Mouse (Mus musculus): Measurements from ENCODE around the gene Olfr615.
"Not testable (repeated sequence)": the region's sequence is repeated elsewhere in the genome, so short reads cannot be mapped to it uniquely, and the experiment has no call there.

Gene Olfr615

DNA sequence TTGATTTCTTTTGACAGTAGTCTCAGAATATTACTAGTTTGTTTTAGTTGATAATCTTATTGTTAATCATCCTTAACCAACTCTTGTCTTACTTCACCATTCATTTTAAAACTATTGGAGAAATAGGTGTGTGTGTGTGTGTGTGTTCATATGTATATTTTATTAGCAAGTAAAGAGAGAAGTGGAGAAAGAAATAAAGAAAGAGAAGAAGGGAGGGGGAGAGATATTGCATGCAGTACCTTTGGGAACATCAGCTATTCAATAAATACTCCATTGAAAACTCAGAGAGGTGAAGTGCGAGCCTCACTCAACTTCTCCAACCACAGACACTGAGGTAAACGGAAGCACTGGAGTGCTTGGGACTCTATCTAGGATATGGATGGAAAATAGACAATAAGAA lies at the start of gene Olfr615:
Gene Olfr615 (plus strand): TSS at position 301 of the 400 bp plus-strand sequence.
- CTCF ChIA-PET = no interaction called here

DNA sequence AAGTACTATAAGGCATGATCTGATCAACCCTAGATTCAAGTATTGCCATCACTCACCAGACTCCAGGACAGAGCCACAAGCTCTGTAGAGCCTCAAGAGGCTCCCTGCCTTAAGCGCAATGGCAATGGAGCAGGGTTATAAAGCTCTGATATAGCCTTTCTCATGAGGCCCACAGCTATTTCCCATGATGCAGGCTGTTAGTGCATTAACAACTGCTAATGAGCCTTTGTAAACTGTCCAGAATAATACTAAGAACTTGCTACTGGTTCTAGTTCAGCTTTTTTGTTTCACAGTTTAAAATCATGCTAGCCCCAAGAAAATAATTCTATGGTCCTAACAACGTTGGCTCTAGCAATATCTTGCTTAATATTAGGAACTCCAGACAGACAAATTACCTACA lies 43.9 kb upstream of the Olfr615 start, which contains the start of gene Olfr610:
Gene Olfr610 (minus strand): TSS at position 101 of the 400 bp plus-strand sequence.
- CTCF ChIA-PET = no interaction called here

DNA sequence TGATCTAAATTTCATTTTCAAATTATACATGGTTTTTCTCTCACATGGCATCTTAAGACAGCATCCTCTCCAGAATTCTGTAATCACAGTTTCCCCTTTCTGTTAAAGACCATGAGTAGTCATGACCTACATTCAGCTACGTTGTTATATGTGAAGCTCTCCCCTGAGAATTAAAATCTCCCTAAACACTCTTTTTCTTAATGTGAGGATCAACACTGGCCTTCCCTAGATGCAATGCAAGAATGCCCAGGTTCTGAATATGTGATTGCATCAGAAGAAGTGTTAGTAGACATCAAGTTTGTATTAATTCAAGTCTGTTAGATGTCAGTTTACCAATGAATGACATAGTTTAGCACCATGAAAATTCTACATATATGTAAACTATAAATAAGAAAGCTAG lies 35.1 kb upstream of the Olfr615 start, which contains the start of gene Olfr611:
Gene Olfr611 (minus strand): TSS at position 101 of the 400 bp plus-strand sequence.
- CTCF ChIA-PET = not testable (repeated sequence)

DNA sequence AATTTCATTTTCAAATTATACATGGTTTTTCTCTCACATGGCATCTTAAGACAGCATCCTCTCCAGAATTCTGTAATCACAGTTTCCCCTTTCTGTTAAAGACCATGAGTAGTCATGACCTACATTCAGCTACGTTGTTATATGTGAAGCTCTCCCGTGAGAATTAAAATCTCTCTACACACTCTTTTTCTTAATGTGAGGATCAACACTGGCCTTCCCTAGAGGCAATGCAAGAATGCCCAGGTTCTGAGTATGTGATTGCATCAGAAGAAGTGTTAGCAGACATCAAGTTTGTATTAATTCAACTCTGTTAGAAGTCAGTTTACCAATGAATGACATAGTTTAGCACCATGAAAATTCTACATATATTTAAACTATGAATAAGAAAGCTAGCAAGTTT lies 13.3 kb upstream of the Olfr615 start, which contains the start of gene Olfr612:
Gene Olfr612 (minus strand): TSS at position 101 of the 400 bp plus-strand sequence.
- CTCF ChIA-PET = not testable (repeated sequence)

DNA sequence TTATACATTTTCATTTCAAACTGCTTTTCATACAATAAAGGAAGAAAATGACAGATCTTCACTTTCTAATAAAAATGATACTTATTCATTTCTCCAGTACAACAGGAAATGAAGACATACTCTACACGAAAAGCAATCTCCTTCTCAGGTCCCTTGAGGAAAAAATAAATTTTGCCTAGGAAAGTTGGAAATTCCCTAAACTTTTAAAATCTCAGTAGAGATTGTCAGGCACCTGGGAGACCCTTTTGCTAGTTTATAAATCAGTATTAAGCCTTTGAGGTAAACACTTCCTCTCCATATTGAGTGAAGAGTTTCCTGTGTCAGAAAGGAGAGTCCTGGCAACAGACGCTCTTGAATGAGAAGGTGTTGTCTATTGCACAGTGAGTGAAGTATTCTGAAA lies 8.1 kb upstream of the Olfr615 start, which contains the start of gene Olfr613:
Gene Olfr613 (plus strand): TSS at position 301 of the 400 bp plus-strand sequence.
- CTCF ChIA-PET = no interaction called here

DNA sequence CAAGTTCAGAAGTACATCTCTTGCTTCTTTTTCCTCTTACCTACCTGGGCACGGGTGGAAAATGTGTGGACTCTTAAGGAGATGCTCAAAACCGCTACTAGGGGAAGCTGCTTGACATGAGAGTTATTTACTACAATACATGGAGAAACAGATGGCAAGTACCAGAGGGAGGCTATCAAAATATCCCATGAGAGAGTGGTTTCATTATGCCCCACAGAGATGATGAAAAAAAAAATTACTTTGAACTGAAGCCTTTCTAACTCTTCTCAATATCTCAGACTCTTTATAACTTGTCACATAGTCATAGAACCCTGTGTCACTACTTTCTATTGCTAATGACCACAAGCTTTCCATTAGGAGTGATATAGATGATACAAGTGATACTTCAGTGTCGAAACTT lies 13.2 kb downstream of the Olfr615 start, which contains the start of gene Olfr616:
Gene Olfr616 (minus strand): TSS at position 101 of the 400 bp plus-strand sequence.
- CTCF ChIA-PET = no interaction called here

DNA sequence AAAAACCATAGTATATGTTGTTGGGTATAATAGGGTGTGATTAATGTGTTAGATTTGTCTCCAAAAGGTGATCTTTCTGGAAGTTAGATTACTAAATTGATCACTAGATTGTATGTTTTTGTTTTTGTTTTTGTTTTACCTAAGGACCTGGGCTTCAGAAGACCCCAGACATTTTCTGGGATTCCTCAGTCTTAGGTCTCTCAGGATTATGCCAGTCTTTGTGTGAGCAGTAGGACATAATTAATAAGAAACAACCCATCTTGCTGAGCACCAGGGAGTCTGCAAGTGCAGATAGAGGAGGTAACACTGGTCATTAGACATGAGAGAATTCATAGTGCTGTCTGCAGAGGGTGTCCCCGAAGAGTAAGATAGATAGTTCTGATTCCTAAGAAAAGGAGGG lies 16.9 kb downstream of the Olfr615 start, which contains the start of gene Olfr617:
Gene Olfr617 (plus strand): TSS at position 301 of the 400 bp plus-strand sequence.
- CTCF ChIA-PET = no interaction called here

DNA sequence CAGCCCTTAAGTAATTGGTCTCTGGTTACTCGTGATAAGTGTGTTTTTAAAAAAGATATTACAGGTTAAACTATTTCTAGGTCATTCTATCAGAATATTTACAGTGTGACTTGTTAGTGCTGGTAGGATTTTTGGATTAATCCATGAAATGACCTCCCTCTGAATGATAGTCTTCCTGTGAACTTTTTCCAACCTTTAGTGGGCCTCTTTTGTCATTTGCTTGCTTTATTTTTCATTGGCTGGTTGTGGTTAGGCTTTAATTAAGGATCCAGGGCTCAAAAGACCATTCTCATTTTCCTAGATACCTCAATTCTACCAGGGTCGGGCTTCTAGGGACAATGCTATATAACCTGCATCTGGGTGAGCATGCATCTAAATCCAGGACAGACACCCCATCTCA lies 33.9 kb downstream of the Olfr615 start, which contains the start of gene Olfr618:
Gene Olfr618 (plus strand): TSS at position 301 of the 400 bp plus-strand sequence.
- CTCF ChIA-PET = no interaction called here

DNA sequence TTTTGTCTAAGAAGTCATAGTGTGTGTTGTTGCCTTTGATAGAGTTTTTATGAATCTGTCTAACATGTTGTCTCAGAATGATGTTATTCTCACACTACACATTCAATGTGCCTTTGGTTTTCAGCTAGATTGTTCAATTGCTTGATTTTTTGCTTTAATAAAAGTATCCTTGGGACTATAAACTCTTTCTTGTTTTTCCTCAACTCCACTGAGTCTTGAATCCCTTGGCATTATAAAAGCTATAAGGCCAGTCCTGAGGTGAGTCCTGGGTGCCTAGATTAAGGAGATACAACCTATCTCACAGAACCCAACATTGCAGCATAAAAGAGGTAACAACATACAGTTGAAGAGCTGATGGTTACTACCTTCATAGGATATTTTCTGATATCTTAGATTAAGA lies 44.4 kb downstream of the Olfr615 start, which contains the start of gene Olfr619:
Gene Olfr619 (plus strand): TSS at position 301 of the 400 bp plus-strand sequence.
- CTCF ChIA-PET = no interaction called here

DNA sequence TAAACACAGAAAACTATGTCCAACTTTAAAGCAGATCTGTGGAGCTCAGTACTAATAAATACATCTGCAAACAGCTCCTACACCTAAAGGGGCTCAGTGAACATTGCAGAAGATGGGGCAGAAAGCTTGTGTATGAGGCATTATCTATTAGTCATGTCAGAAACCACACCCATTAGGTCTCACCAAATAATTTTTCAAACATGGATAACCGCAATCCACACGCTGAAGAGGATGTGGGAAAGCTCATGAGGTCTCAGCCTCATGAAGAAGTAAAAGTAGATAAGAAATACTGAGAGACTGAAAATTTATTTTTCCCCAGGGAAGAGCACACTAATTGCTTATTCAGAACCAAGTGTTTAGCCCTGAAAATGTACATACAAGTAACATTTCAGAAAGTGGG lies 51.5 kb downstream of the Olfr615 start:
- CTCF ChIA-PET = no interaction called here

DNA sequence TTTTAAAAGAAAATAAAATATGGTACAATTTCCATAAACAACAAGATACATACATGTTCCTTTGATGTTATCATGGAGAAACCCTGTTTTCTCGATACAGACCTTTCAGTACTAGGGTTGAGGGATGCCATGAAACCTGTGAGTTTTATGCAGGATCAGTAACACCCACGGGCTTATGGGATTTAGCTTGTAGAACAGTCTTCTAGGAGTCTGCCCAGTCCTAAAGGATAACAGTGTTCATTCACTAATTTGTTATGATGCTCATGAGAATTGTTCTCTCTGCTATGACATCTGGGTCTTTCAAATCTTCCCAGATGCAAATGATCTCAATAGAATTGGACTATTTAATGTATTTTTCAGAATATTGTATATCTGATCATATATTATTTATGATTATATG lies 56.6 kb downstream of the Olfr615 start, which contains the start of gene Olfr620:
Gene Olfr620 (minus strand): TSS at position 101 of the 400 bp plus-strand sequence.
- CTCF ChIA-PET = no interaction called here
